Mouse (Mus musculus): ENCODE measurements at regions not wholly inside any gene's neighbourhood (a gene's known extent, or its start where the extent isn't known, plus 50 kb on each side); places are given as distances from the start of the nearest gene placed in this dataset.
A peak's percentile ranks its signal among the peaks of the same experiment; 100 is the strongest.
"Not testable (repeated sequence)": the region's sequence is repeated elsewhere in the genome, so short reads cannot be mapped to it uniquely, and the experiment has no call there.

DNA sequence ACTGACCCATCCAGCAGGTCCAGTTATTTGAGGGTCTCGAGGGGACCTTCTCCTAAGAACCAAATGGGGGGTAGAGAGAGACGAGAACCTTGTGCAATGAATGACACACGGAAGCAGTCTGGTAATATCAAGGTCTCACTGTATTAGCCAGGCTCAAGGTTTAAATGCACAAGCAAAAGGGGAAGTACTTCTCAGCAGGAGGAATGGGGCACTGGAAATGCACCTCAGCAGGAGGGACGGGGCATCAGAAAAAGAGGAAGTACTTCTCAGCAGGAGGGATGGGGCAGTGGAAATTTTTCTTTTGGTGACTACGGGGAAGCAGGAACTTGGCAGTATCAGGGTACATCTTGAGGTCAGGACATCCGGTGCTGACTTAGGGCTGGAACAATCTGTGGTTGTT, 74.9 kb upstream of the Vmn1r3 start:
- not testable (repeated sequence) for H3K4me1 ChIP-seq (replicated peaks); H3K9ac ChIP-seq (replicated peaks); H3K4me3 ChIP-seq (replicated peaks); H3K9me3 ChIP-seq; H3K4me2 ChIP-seq (replicated peaks); H3K27ac ChIP-seq; H3K27me3 ChIP-seq; ATAC-seq; H3K36me3 ChIP-seq
- 79% methylated on average over 6 of the region's 6 CpGs for WGBS

DNA sequence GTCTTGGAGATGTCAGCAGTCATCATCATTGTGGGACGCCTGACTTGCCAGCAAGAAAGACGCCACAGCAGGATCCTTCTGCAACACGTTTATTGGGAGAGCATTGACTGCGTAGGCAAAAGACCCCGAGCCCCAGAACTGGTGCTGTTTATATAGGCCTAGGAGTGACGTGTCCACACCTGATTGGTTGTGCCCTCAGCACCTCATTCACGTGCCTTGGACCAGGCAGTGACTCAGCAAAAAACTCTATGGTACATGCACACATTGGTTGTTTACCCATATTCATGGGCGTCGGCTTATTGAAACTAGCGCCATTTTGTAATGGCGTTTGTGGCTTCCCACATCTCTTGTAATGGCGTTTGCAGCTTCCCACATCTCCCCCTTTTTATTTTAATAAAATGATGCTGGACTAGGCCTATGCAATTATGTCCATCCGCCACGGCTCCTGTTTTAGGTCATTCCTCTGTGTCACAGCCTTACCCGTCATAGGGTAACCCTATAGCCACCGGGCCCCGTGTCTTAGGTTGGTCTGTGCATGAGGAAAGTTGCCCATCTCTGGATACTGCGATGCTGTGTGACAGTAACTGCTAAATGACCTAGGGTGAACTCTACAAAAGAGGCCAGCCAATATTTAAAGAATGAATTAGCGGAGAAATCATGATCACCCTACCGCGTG, 67.6 kb upstream of the Vmn1r3 start:
- WGBS: 88% methylated on average over 21 of the region's 21 CpGs
- H3K27ac ChIP-seq, ATAC-seq: not testable (repeated sequence)

DNA sequence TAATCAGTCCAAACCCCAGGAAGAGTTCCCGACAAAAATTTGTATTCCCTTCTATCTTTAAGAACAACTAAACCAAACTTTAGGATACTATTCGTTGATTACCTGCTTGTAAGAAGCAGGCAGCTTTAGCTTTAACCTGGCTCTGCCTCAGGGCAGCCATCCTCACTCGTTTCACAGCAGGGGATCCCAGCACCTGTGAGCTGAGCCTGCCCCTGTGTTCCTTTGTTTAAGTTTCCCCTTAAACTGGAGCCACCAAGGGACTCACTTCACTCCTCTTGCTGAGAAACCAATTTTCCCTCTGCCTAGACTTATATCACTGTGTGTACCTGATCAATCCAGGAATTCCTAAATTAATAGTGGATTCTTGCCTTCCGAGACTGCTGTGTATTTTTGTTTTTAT, 65.1 kb upstream of the Vmn1r3 start:
- H3K27me3 ChIP-seq; H3K27ac ChIP-seq; H3K36me3 ChIP-seq; H3K4me2 ChIP-seq (replicated peaks); H3K4me1 ChIP-seq (replicated peaks); H3K4me3 ChIP-seq (replicated peaks); H3K9ac ChIP-seq (replicated peaks); ATAC-seq: not testable (repeated sequence)
- WGBS: 62% methylated on average over 4 of the region's 4 CpGs
- H3K9me3 ChIP-seq: peaks cover 51% of the 10 kb centered on the region

More for the DNA sequence above, 67.6 kb upstream of the Vmn1r3 start:
- H3K36me3 ChIP-seq; H3K27me3 ChIP-seq; H3K4me1 ChIP-seq (replicated peaks); H3K9ac ChIP-seq (replicated peaks); H3K4me3 ChIP-seq (replicated peaks); H3K4me2 ChIP-seq (replicated peaks): not testable (repeated sequence)
- H3K9me3 ChIP-seq: peaks cover 47% of the 10 kb centered on the region

DNA sequence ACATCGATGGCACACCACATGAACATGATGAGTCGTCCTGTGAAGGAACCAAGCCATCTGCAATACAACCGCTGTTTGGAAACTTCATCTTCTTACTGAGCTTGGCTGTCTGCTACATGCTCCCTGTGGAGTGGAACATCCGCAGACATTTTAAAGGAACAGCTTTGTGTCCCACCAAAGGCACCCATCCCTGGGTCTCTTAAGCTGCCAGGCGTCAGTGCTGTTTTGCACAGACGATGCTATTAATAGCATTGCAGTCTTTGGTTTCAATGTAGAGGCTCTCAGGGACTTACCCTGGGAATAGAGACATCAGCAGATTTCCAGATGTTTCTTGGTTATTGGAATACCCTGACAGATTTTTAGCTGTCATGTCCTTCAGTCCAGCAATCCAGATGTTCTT, 56.9 kb upstream of the Vmn1r3 start:
- peaks cover 13% of the 10 kb centered on the region; the same call in 1 of the 2 replicates for H3K9me3 ChIP-seq
- H3K4me3 ChIP-seq (replicated peaks); H3K36me3 ChIP-seq; ATAC-seq; H3K27ac ChIP-seq; H3K4me1 ChIP-seq (replicated peaks); H3K9ac ChIP-seq (replicated peaks); H3K27me3 ChIP-seq; H3K4me2 ChIP-seq (replicated peaks): not testable (repeated sequence)
- WGBS: 79% methylated on average over 6 of the region's 6 CpGs

DNA sequence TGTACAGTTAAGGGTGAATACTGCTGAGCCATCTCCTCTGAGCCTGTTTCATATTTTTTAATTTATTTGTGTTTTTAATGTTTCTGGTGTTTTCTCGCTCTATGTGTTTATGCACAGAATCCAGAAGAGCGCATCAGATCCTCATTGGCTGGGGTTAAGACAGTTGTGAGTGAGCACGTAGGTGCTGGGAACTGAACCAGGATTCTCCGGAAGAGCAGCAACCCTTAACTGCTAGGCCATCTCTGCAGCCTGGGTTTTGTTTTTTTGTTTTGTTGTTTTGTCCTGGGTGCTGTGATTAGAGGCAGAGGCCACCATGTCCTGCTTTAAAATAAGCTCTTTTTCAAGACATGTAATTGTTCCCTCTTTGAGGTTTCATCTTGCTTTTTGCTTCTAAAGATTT, 56.2 kb upstream of the Vmn1r3 start:
- H3K4me3 ChIP-seq (replicated peaks); H3K27me3 ChIP-seq; H3K4me2 ChIP-seq (replicated peaks); H3K4me1 ChIP-seq (replicated peaks); H3K9ac ChIP-seq (replicated peaks); H3K36me3 ChIP-seq; H3K27ac ChIP-seq: not testable (repeated sequence)
- peaks cover 10% of the 10 kb centered on the region; the same call in 1 of the 2 replicates for H3K9me3 ChIP-seq
- 73% methylated on average over 4 of the region's 4 CpGs for WGBS
- 0 out of 2 replicates have a peak, but pooled peaks have one; percentile 6 for ATAC-seq

DNA sequence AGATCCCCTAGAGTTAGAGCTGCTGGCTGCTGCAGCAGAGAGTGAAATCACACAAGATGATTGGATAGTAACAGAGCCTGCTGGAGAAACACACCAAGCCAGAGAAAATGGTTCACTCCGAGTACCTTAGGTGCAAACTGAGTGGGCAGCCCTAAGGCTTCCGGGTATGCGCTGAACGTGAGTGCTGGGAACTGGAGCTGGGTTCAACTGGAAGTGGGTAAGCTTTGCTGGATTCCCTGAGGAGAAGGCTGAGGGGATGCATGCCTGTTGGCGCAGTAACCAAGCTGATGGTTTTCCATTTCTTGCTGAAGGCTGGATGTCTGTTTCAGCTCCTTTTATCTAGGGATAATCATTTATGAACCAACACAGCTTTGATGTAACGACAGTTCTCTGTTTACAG, 53.3 kb upstream of the Vmn1r3 start:
- H3K4me3 ChIP-seq (replicated peaks); H3K36me3 ChIP-seq; H3K27me3 ChIP-seq; H3K9ac ChIP-seq (replicated peaks); H3K4me2 ChIP-seq (replicated peaks); H3K4me1 ChIP-seq (replicated peaks); H3K27ac ChIP-seq; ATAC-seq: not testable (repeated sequence)
- H3K9me3 ChIP-seq: peaks cover 10% of the 10 kb centered on the region; the same call in 1 of the 2 replicates
- WGBS: 68% methylated on average over 6 of the region's 6 CpGs

DNA sequence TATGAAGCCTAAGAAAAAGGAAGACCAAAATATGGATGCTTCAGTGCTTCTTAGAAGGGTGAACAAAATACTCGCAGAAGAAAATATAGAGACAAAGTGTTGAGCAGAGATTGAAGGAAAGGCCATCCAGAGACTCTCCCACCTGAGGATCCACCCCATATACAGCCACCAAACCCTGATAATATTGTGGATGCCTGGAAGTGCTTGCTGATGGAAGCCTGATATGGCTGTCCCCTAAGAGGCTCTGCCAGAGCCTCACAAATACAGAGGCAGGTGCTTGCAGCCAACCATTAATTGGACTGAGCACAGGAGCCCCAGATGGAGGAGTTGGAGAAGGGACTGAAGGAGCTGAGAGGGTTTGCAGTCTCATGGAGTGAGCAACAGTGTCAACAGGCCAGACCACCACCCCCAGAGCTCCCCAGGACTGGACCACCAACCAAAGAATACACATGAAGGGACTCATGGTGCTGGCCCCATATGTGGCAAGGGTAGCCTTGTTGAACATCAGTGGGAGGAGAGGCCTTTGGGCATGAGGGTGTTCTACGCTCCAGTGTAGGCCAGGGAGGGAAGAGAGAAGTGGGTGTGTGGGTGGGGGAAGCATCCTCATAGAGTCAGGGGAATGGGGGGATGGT, 51.1 kb upstream of the Vmn1r3 start:
- H3K27ac ChIP-seq; H3K4me2 ChIP-seq (replicated peaks); H3K4me3 ChIP-seq (replicated peaks); H3K27me3 ChIP-seq; H3K4me1 ChIP-seq (replicated peaks); H3K9me3 ChIP-seq; H3K9ac ChIP-seq (replicated peaks); H3K36me3 ChIP-seq: not testable (repeated sequence)
- ATAC-seq: peak; percentile 60; the same call in 1 of the 2 replicates
- 22% methylated on average over 2 of the region's 2 CpGs for WGBS
